Mouse (Mus musculus) E14TG2a.4 (cell line): ENCODE measurements around the gene Ddx23.
A peak's percentile ranks its signal among the peaks of the same experiment; 100 is the strongest.

Source experiments
- H3K27me3 ChIP-seq: 2 replicates; pipeline ENCODE4 v1.6.1; 2014; ENCODE audit warnings: low read length, control low read depth; ENCODE audit not compliant: insufficient read depth
- H3K36me3 ChIP-seq: 2 replicates; pipeline ENCODE4 v1.6.1; 2014; ENCODE audit warnings: low read length, control low read depth; ENCODE audit not compliant: insufficient read depth
- H3K4me1 ChIP-seq: replicated peaks from 2 replicates; pipeline ENCODE4 v1.6.1; 2014; ENCODE audit warnings: low read depth, low read length, control low read depth
- H3K4me3 ChIP-seq: replicated peaks from 2 replicates; pipeline ENCODE4 v1.5.1; 2014; ENCODE audit warnings: mild to moderate bottlenecking, low read length
- H3K9me3 ChIP-seq: 2 replicates; pipeline ENCODE4 v1.6.1; 2014; ENCODE audit warnings: low read length, control low read depth
- CTCF ChIP-seq: conservative IDR thresholded peaks from 2 replicates; pipeline ENCODE4 v1.5.1; 2014; ENCODE audit warnings: low read length
- NANOG ChIP-seq: IDR thresholded peaks from 2 replicates; pipeline ENCODE4 v1.6.1; 2014; ENCODE audit warnings: borderline replicate concordance, low read length, mixed read lengths
- POU5F1 ChIP-seq: IDR thresholded peaks from 2 replicates; pipeline ENCODE4 v1.6.1; 2014; ENCODE audit warnings: low read length, borderline replicate concordance

Ddx23 gene

GRCm38 (mm10) chr15:98632921-98633320 lies 29.8 kb downstream of the Ddx23 start:
- Histone ChIP-seq H3K9me3 (no peaks in the 10 kb centered on the region), H3K27me3 (peaks cover 75% of the 10 kb centered on the region), H3K4me3 (peak overlapping the region; percentile 87), H3K36me3 (no peaks in the 10 kb centered on the region), H3K4me1 (peaks cover 90% of the 10 kb centered on the region)
- TF ChIP-seq CTCF, result no peak
- TF ChIP-seq NANOG, result no peak
- no peak for TF ChIP-seq POU5F1

GRCm38 (mm10) chr15:98632107-98632744 lies 30.5 kb downstream of the Ddx23 start:
- no peaks in the 10 kb centered on the region for H3K9me3 ChIP-seq
- TF ChIP-seq POU5F1 (no peak), CTCF (no peak), NANOG (no peak)
- peaks cover 90% of the 10 kb centered on the region for H3K4me1 ChIP-seq
- no peaks in the 10 kb centered on the region for H3K36me3 ChIP-seq
- peak overlapping the region; percentile 87 for H3K4me3 ChIP-seq
- H3K27me3 ChIP-seq, result peaks cover 75% of the 10 kb centered on the region

DNA sequence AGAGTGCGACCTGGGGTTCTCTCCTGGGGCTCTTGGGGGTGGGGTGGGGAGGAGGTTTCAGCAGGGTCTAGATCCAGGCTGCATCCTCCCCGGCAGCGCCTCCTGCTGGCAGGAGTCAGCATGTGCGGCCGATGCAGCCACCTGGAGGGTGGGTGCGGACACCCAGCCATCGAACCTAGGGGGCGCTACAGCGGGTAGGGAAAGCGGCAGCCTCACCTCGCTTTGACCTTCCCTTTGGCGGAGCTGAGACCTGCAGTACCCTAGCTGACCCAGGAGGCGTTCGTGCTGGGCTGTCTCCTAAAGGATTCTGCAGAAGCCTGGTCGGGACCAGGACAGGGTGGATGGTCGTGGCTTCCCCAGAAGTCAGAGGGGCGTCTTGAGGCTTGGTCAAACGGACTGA lies 31.2 kb downstream of the Ddx23 start:
- TF ChIP-seq CTCF (peak; percentile 98), NANOG (no peak)
- Histone ChIP-seq H3K4me1 (peaks cover 90% of the 10 kb centered on the region), H3K36me3 (no peaks in the 10 kb centered on the region), H3K4me3 (peak overlapping the region; percentile 87), H3K27me3 (peaks cover 73% of the 10 kb centered on the region), H3K9me3 (no peaks in the 10 kb centered on the region)

DNA sequence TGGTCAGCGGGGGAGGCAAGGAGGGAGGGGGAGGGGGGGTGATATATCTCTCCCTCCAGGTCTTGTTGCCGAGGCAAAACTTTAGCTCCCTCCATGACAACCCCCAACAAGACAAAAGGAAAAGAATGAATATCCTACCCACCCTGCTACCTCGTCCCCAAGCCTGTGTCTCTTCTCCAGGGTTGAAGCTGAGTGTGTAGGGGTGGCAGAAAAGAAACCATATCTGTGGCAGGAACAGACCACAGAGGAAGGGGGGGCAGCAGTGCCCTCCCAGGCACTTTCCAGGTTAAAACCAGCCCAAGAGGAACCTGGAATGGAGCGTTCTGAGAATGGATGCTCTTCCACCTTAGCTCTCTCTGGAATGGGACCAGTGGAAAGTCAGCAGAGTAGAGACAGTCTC lies 32.2 kb downstream of the Ddx23 start, which contains the start of gene Cacnb3:
TSS of gene Cacnb3 (plus strand) at position 301 of the 400 bp plus-strand sequence.
- Histone ChIP-seq H3K4me1 (peaks cover 88% of the 10 kb centered on the region), H3K27me3 (peaks cover 64% of the 10 kb centered on the region), H3K36me3 (no peaks in the 10 kb centered on the region), H3K4me3 (peak within 1 kb of the TSS; percentile 87), H3K9me3 (no peaks in the 10 kb centered on the region)
- TF ChIP-seq CTCF, result no peak
- no peak for TF ChIP-seq POU5F1
- no peak for TF ChIP-seq NANOG

DNA sequence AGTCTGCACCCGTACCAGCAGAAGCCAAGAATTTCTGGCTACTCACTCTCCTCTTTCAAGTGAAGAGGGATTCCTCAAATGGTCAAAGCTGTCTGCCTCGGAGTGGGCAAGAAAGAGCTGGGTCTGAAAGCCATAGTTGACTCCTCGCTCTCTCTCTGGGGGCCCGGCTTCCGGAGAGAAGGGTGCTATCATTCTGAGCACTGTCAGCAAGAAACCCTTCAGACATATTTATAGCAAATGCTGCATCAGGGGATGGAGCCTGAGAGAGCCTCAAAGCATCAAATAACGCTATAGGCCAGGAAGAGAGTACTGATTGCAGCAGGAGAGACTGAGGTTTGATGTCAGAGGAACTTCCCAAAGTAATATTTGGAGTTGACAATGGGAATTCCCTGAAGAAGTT lies 33.2 kb downstream of the Ddx23 start:
- TF ChIP-seq NANOG (no peak), POU5F1 (no peak), CTCF (no peak)
- H3K9me3 ChIP-seq, result no peaks in the 10 kb centered on the region
- no peaks in the 10 kb centered on the region for H3K36me3 ChIP-seq
- peaks cover 60% of the 10 kb centered on the region for H3K27me3 ChIP-seq
- no peak overlapping the region for H3K4me3 ChIP-seq
- peaks cover 95% of the 10 kb centered on the region for H3K4me1 ChIP-seq

GRCm38 (mm10) chr15:98628589-98629254 lies 34.0 kb downstream of the Ddx23 start:
- Histone ChIP-seq H3K9me3 (0 out of 2 replicates have a peak, but pooled peaks cover 3% of the 10 kb centered on the region), H3K27me3 (peaks cover 52% of the 10 kb centered on the region), H3K4me3 (peak overlapping the region; percentile 58), H3K36me3 (no peaks in the 10 kb centered on the region), H3K4me1 (peaks cover 94% of the 10 kb centered on the region)
- no peak for TF ChIP-seq CTCF
- TF ChIP-seq POU5F1, result no peak
- TF ChIP-seq NANOG, result no peak

DNA sequence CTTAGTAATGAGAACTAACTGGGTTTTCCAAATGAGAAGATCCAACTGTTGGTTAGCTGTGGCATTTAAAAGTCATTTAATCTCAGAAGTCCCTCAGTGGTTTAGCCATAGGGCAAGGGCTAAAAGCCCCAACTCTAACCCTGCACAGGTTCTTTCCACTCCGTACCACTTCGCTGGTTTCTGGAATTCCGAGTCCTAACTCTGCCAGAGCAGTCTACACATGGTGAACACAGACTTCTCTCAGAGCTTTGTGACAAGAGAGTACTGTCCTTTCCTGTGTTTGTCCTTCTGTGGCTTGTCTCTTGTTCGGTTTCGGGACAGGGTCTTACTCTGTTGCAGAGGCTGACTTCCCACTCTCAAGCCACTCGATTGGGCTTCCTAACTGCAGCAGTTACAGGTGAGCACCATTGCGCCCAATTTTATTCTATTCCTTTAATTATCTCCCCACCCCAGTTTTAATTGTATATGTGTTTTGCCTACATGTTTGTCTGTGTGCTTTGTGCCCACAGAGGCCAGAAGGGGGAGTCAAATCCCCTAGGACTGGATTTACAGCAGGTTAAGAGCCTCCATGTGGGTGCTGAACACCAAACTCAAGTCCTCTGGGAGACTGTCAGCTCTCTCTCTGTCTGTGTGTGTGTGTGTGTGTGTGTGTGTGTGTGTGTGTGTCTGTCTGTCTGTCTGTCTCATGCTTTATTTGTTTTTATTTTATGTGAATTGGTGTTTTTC lies 36.0 kb downstream of the Ddx23 start:
- no peak for TF ChIP-seq NANOG
- no peak for TF ChIP-seq POU5F1
- no peak; the same call in none of the 2 replicates for TF ChIP-seq CTCF
- no peaks in the 10 kb centered on the region for H3K36me3 ChIP-seq

GRCm38 (mm10) chr15:98626078-98626477 lies 36.6 kb downstream of the Ddx23 start:
- Histone ChIP-seq H3K36me3 (no peaks in the 10 kb centered on the region), H3K9me3 (0 out of 2 replicates have a peak, but pooled peaks cover 3% of the 10 kb centered on the region), H3K4me1 (peaks cover 94% of the 10 kb centered on the region), H3K4me3 (no peak overlapping the region), H3K27me3 (peaks cover 30% of the 10 kb centered on the region)
- TF ChIP-seq CTCF, result no peak
- no peak for TF ChIP-seq NANOG
- TF ChIP-seq POU5F1, result no peak

More for the DNA sequence above, 36.0 kb downstream of the Ddx23 start:
- Histone ChIP-seq H3K4me3 (peak overlapping the region; percentile 43; the same call in 1 of the 2 replicates), H3K27me3 (peaks cover 32% of the 10 kb centered on the region), H3K9me3 (0 out of 2 replicates have a peak, but pooled peaks cover 3% of the 10 kb centered on the region), H3K4me1 (peaks cover 93% of the 10 kb centered on the region)
